Mouse (Mus musculus) A20 (cell line): ENCODE data around the gene Ppfibp1.

ENCODE experiments used
- DNase-seq: peaks from one replicate; pipeline ENCODE4 v3.0.0-alpha.2; 2011; ENCODE audit warnings: low read depth, low spot score

The Ppfibp1 gene

GRCm38 (mm10) chr6:146881896-146882770, 6.2 kb upstream of the Ppfibp1 start:
- DNase-seq, result no peak

- no peak for DNase-seq
These were observed 4.9 kb upstream of the Ppfibp1 start for GRCm38 (mm10) chr6:146883426-146883825.

- DNase-seq, result no peak
These were observed 4.1 kb upstream of the Ppfibp1 start for GRCm38 (mm10) chr6:146884171-146884570.

GRCm38 (mm10) chr6:146884851-146885250, 3.4 kb upstream of the Ppfibp1 start:
- no peak for DNase-seq

- peak; percentile 32 for DNase-seq
These were observed 588 bp downstream of the Ppfibp1 start for GRCm38 (mm10) chr6:146888660-146889490.

GRCm38 (mm10) chr6:146890215-146890614, 1.9 kb downstream of the Ppfibp1 start:
- no peak for DNase-seq

- DNase-seq, result peak; percentile 18
These were observed 2.3 kb downstream of the Ppfibp1 start for GRCm38 (mm10) chr6:146890633-146891032.

GRCm38 (mm10) chr6:146893890-146894289, 5.6 kb downstream of the Ppfibp1 start:
- peak; percentile 40 for DNase-seq

- no peak for DNase-seq
These were observed 10.4 kb downstream of the Ppfibp1 start for GRCm38 (mm10) chr6:146898709-146899108.

GRCm38 (mm10) chr6:146899647-146900046, 11.4 kb downstream of the Ppfibp1 start:
- DNase-seq, result no peak

GRCm38 (mm10) chr6:146901929-146902328, 13.6 kb downstream of the Ppfibp1 start:
- no peak for DNase-seq

- no peak for DNase-seq
These were observed 15.3 kb downstream of the Ppfibp1 start for GRCm38 (mm10) chr6:146903632-146904031.

- DNase-seq, result no peak
These were observed 16.4 kb downstream of the Ppfibp1 start for GRCm38 (mm10) chr6:146904707-146905106.

- DNase-seq, result no peak
These were observed 17.9 kb downstream of the Ppfibp1 start for GRCm38 (mm10) chr6:146906000-146906786.

- DNase-seq, result no peak
These were observed 18.9 kb downstream of the Ppfibp1 start for GRCm38 (mm10) chr6:146907061-146907794.

GRCm38 (mm10) chr6:146907795-146908190, 19.5 kb downstream of the Ppfibp1 start:
- DNase-seq, result no peak

- no peak for DNase-seq
These were observed 20.5 kb downstream of the Ppfibp1 start for GRCm38 (mm10) chr6:146908801-146909200.

- no peak for DNase-seq
These were observed 21.6 kb downstream of the Ppfibp1 start for GRCm38 (mm10) chr6:146909725-146910489.

GRCm38 (mm10) chr6:146910801-146911200, 22.5 kb downstream of the Ppfibp1 start:
- DNase-seq, result no peak

- no peak for DNase-seq
These were observed 24.7 kb downstream of the Ppfibp1 start for GRCm38 (mm10) chr6:146912835-146913488.
